Mouse (Mus musculus) cerebral cortex, adult 2 months (tissue): Measurements from ENCODE around the gene Cpm.

Source experiments
- WGBS: fragments of 180-500 bp; shearing (Covaris S2); methylation state at CpG from one replicate; pipeline ENCODE4 v1.1.7; 2018; 5-methylcytosine and 5-hydroxymethylcytosine counted together

The Cpm gene

DNA sequence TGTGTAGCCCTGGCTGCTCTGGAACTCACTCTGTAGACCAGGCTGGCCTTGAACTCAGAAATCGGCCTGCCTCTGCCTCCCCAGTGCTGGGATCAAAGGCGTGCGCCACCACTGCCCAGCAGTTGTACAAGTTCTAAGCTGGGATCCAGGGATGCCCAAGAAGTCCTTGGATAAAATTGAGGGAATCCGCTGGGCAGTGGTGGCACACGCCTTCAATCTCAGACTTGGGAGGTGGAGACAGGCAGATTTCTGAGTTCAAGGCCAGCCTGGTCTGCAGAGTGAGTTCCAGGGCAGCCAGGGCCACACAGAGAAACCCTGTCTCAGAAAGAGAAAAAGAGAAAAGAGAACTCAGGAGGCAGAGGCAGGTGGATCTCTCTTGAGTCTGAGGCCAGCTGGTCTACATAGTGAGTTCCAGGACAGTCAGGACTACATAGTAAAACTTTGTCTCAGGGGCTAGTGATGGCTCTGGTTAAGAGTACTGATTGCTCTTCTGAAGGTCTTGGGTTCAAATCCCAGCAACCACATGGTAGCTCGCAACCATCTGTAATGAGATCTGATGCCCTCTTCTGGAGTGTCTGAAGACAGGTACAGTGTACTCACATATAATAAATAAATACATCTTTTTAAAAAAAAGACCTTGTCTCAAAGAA is 75.1 kb downstream of the Cpm start:
- 96% methylated on average over 6 of the region's 6 CpGs for WGBS

DNA sequence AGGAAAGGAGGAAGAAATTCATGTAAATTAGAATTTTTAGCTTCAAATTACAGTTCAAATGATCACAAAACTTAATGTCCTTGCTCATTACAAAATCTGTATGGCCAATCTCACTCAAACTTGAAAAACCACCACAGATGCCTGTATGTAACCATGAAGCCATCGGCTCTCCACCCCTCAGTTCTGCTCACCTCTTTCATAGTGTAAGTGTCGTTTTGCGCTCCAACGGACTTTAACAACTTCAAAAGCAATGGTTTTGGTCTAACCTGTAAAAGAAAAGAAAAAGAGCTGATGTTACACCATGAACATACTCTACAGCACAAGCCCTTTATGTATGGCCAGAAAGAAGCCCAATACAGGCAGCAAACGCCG is 75.7 kb downstream of the Cpm start:
- WGBS: 92% methylated on average over 6 of the region's 6 CpGs

GRCm38 (mm10) chr10:117706440-117706839 is 77.1 kb downstream of the Cpm start:
- WGBS: 48% methylated on average over 6 of the region's 6 CpGs

GRCm38 (mm10) chr10:117707114-117707838 is 78.0 kb downstream of the Cpm start:
- 83% methylated on average over 2 of the region's 2 CpGs for WGBS

DNA sequence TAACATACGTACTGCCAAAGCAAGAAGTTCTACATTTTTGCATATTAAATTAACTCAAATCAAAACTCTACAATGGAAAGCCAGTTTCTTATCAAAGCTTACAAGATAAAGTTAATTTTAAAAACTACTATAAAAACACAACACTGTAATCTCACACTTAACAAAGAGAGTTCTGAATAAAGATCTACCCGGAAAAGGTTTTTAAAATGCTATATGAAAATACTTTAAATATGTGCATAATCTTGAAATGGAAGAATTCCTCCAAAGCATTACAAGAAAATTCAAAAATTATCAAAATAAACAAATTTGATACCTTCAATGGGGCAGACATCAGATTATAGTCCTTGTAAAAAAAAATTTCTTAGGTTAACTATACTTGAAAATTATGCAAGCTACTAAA is 79.1 kb downstream of the Cpm start:
- 67% methylated on average over 2 of the region's 2 CpGs for WGBS

DNA sequence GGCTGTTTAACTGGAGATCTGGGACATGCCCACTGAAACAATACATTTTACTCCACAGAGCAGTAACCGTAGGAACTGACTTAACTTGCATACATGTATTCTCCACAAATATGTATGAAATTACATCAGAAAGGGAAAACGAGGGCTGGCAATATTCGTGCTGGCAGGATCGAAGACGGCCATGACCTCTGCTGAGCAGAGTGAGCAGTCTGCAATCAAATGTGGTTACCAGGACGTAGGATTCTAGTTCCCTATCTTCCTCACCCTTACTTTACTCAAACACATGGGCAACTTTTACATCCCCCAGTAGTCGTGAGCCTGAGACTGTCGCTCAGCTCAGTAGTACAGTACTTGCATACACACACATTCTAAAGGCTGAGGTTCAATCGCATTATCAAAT is 79.6 kb downstream of the Cpm start:
- 28% methylated on average over 9 of the region's 9 CpGs for WGBS

GRCm38 (mm10) chr10:117709326-117709830 is 80.1 kb downstream of the Cpm start:
- WGBS: 12% methylated on average over 12 of the region's 12 CpGs

DNA sequence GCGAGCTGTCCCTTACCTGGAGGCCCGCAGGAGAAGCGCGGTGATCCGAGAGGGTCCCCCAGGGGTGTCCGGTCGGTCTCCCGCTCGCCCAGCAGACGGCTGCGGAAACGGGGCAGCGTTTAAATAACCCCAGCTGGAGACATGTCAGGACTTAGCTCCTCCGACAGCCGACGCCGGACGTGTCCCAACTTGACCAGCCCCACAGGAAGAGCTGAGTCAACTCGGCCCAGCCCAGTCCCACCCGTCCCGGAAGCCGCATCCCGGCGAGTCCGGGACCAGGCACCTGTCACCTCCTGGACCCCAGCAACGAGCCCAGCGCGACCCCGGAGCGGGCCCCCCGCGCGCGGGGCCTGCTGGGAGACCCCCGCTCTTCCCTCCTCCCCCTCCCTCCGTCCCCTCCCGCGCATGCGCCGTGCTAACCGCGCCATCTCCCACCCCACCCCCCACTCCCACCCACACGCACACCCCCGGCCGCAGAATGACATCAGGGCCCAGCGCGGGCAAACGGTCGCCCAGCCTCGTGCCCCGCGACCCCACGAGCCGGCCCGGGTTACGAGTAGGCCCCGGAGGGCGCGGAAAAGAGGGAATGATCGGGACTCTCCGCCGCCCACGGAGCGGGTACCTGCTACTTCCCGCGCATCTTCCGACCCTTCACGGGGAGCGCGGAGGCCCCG is 80.8 kb downstream of the Cpm start:
- WGBS: under 1% methylated on average over 64 of the region's 71 CpGs

DNA sequence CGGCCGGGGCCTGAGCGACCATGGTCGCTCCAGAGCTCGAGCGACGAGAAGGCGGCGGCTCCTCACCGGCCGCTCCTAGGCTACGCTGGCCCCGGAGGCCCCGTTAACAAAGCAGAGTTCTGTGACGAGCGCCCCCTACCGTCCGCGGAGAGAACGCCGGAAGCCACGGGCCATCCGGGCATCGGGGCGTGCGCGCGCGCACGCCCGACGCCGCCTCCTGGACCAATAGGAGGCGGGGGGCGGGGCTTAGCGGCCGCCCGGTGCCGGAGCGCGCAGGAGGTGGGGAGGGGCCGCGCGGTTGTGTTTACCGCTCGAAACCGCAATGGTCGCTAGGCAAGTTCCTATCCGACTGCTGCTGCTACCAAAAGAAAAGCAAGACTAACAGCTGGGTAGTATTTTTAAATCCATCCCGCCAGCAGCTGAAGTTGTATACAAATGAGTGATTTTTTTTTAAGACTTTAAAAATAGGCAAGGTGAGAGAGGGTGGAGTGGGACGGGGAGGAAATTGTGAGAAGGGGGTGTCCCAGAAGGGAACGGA is 81.4 kb downstream of the Cpm start, which contains the start of gene Mdm2:
TSS of gene Mdm2 (minus strand) at position 155 of the 538 bp plus-strand sequence.
- 1% methylated on average over 52 of the region's 52 CpGs for WGBS

DNA sequence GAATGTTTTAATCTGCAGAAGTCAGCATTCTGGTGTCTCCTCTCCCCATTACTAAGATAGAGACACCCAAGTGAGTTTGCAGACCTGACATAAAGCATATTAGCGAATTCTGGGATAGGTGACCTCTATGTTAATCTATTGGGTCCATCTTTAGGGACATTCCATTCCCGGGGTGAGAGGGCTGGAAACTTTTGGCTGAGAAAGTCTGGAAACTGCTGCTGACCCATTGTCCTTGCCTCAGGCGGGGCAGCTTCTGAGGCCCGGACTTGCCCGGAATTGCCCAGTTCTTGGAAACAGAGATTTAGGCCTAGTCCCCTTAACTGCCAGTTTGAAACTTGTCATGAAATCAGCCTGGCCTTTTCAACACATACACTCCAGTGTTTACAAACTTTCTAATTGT is 82.1 kb downstream of the Cpm start:
- 61% methylated on average over 5 of the region's 5 CpGs for WGBS

GRCm38 (mm10) chr10:117712191-117712754 is 83.0 kb downstream of the Cpm start:
- WGBS: 92% methylated on average over 9 of the region's 9 CpGs

DNA sequence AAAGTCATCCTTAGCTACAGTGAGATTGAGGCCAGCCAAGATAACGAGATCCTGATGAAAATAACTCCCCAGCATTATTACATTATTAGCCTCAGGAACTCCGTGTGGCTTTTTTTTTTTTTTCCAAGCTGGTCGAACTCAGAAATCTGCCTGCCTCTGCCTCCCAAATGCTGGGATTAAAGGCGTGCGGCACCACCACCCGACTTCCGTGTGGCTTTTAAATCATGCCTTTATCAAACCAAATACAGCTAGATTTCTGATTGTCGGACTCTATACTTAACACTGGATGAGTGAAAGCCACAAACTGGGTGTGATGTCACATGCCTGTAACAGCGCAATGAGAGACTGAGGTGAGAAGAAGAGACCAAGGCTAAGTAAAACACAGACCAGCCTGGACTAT is 83.6 kb downstream of the Cpm start:
- 90% methylated on average over 9 of the region's 9 CpGs for WGBS

- WGBS: 96% methylated on average over 8 of the region's 8 CpGs
Measured at GRCm38 (mm10) chr10:117713466-117713865, 84.2 kb downstream of the Cpm start.

DNA sequence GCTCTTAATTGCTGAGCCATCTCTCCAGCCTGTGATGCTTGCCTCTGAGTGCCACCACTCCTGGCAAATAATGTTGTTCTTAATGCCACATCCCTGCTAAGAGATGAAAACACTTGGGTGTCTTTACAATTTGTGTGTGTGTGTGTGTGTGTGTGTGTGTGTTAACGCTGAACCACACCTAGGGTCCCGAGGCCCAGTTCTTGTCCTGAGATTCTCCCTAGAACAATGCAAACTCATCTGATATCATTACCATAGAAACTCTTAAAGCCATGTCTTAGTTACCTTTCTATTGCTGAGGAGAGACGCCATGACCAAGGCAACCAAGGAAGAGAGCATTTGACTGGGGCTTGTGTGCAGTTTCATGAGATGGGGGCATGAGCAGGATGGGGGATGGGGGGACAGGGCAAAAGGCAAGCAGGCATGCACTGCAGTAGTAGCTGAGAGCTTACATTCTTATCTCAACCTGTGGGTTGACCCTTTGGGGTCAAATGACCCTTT is 84.8 kb downstream of the Cpm start:
- 89% methylated on average over 3 of the region's 3 CpGs for WGBS

DNA sequence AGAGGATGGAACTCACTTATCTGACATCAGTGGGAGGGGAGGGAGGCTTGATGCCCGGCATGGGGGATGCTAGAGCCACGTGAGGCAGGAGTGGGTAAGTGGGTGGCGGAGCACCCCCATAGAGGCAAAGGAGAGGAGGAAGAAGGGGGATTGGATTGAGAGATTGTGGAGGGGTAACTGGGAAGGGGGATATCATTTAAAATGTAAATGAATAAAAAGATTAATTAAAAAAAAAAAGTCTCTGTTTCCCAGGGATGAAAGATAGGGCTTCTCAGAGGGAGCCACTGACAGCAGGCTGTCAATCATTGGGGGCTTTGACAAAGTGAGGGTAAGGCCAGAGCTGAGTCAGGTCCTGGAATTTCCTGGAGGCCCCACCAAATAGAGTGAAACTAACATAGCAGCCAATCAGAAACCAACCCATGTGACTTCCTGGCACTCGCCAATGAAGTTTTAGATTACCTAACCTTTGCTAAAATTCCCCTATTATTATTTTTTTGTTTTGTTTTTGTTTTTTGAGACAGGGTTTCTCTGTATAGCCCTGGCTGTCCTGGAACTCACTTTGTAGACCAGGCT is 85.7 kb downstream of the Cpm start:
- WGBS: 82% methylated on average over 4 of the region's 4 CpGs

DNA sequence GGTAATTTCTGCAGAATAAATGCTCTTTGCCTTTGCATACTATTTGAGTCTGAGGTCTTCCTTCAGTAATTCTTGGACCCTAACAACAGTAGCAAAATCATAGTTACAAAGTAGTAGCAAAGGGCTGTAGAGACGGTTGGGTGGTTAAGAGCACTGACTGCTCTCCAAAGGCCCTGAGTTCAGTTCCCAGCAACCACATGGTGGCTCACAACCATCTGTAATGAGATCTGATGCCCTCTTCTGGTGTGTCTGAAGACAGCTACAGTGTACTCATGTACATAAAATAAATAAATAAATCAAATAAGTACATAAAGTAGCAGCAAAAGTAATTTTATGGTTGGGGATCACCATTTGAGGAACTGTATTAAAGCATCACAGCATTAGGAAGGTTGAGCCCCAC is 86.4 kb downstream of the Cpm start:
- 95% methylated on average over 1 of the region's 1 CpGs for WGBS

DNA sequence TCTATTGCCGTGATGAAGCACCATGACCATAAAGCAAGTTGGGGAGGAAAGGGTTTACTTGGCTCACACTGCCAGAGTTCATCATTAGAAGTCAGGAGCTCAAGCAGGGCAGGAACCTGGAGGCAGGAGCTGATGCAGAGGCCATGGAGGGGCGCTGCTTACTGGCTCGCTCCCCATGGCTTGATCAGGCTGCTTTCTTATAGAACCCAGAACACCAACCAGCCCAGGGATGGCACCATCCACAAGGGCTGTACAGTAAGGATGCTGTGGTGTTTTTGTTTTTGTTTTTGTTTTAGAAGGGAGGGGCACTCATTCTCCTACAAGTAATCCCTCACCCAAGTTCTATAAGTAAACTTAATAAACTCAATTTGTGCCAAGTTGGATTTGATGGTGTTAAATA is 87.4 kb downstream of the Cpm start:
- WGBS: 86% methylated on average over 3 of the region's 3 CpGs

DNA sequence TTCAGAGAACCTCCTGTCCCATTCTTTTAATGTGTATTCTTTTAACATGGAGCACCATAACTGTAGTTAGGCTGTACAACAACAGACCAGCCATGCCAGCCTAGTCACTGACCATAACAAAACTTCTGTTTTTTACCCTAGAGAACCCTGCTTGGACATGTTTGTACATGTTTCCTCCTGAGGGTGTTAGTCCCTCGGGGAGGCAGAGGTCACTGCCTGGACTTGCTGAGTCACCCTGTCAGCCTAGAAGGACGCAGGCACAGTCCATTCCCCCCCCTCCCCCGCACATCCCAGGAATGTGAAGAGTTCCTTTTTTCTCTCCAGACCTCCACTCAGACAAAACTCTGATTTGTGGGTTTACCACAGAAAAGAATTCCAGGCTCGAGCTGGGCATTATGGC is 88.3 kb downstream of the Cpm start:
- WGBS: 20% methylated on average over 4 of the region's 4 CpGs

GRCm38 (mm10) chr10:117718161-117719119 is 89.1 kb downstream of the Cpm start:
- 46% methylated on average over 19 of the region's 19 CpGs for WGBS

- WGBS: 82% methylated on average over 5 of the region's 5 CpGs
Measured at GRCm38 (mm10) chr10:117724136-117724718, 94.9 kb downstream of the Cpm start.
